Mouse (Mus musculus) MEL (cell line): ENCODE data around the gene Rcc1.

Experiments
- CTCF ChIP-seq, 3 experiments: IDR thresholded peaks in 2 of 3; conservative IDR thresholded peaks in 1 of 3; 2 replicates each; pipeline ENCODE4 v1.5.1; 2011 to 2012; ENCODE audit warnings: low read length in 3 of 3, low read depth in 2 of 3, mild to moderate bottlenecking in 2 of 3, improper control_type of control experiment in 1 of 3, inconsistent platforms in 1 of 3, mixed read lengths in 1 of 3, moderate library complexity in 1 of 3; ENCODE audit not compliant: control insufficient read depth in 1 of 3, insufficient read depth in 1 of 3, poor library complexity in 1 of 3, severe bottlenecking in 1 of 3
- E2F4 ChIP-seq: IDR thresholded peaks from 2 replicates; pipeline ENCODE4 v1.6.1; 2011; ENCODE audit warnings: low read depth, low read length, improper control_type of control experiment, borderline replicate concordance
- ELF1 ChIP-seq: IDR thresholded peaks from 2 replicates; pipeline ENCODE4 v1.6.1; 2014; ENCODE audit warnings: low read depth, mild to moderate bottlenecking, inconsistent platforms, low read length, improper control_type of control experiment, moderate library complexity
- EP300 ChIP-seq, 2 experiments: IDR thresholded peaks; 2 replicates each; pipeline ENCODE4 v1.6.1; 2011; ENCODE audit warnings: improper control_type of control experiment in 2 of 2, low read length in 2 of 2, low read depth in 1 of 2, mild to moderate bottlenecking in 1 of 2
- NRF1 ChIP-seq: IDR thresholded peaks from 2 replicates; pipeline ENCODE4 v1.6.1; 2014; ENCODE audit warnings: low read depth, mild to moderate bottlenecking, inconsistent platforms, low read length, improper control_type of control experiment, moderate library complexity; ENCODE audit not compliant: poor library complexity, insufficient read depth, severe bottlenecking
- POLR2A ChIP-seq, 2 experiments: IDR thresholded peaks; 2 replicates each; pipeline ENCODE4 v1.6.1; 2011 to 2012; ENCODE audit warnings: low read length in 2 of 2, mild to moderate bottlenecking in 2 of 2, control low read depth in 1 of 2, improper control_type of control experiment in 1 of 2, low read depth in 1 of 2, moderate library complexity in 1 of 2; ENCODE audit not compliant: control insufficient read depth in 1 of 2, insufficient read depth in 1 of 2, poor library complexity in 1 of 2
- SMC3 ChIP-seq: IDR thresholded peaks from 2 replicates; pipeline ENCODE4 v1.6.1; 2011; ENCODE audit warnings: low read depth, low read length, improper control_type of control experiment

DNA sequence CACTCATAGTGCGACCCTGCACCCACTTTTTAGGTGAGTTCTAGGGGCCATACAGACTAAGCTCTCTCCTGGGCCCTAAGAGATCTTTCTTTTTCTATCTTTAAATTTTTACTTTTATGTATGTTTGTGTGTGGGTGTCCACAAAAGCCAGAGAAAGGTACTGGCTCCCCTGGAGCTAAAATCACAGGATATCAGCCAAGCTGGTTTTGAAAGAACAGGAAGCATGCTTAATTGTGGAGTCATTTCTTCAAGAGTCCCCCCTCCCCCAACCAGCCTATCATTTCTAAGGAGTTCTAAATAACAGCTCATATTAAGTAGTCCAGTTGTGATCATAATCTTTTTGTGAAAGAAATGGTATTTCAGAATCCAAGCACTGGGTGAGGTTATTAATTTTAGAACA lies 20.4 kb upstream of the Rcc1 start:
- TF ChIP-seq ELF1 (no peak), E2F4 (no peak), NRF1 (no peak), EP300 (IDR thresholded peaks at IDR 0.05; ENCODE audit: low read depth in 1 of 2, low read length in 2 of 2) (no peak), CTCF (IDR thresholded peaks at IDR 0.05 in 2 of 3, conservative IDR thresholded peaks at IDR 0.05 in 1 of 3; ENCODE audit: control insufficient read depth in 1 of 3, insufficient read depth in 1 of 3, low read depth in 2 of 3, low read length in 3 of 3, poor library complexity in 1 of 3, severe bottlenecking in 1 of 3) (no peak), POLR2A (IDR thresholded peaks at IDR 0.05; ENCODE audit: control insufficient read depth in 1 of 2, insufficient read depth in 1 of 2, low read depth in 1 of 2, low read length in 2 of 2, poor library complexity in 1 of 2) (no peak), SMC3 (no peak)
